Mouse (Mus musculus): ENCODE measurements around the gene Depdc1a. TPM values are rescaled to one million over a fixed set of nuclear protein-coding genes. Genes with fewer than 3 reads are reported as not detected.
"Not testable (repeated sequence)": the region's sequence is repeated elsewhere in the genome, so short reads cannot be mapped to it uniquely, and the experiment has no call there.

Gene Depdc1a
- total RNA-seq (2021) = under 1 TPM in 1 of 2 experiments, not detected in 1; 0.22 TPM
- long read RNA-seq, experiment 1 = 0 reads
- long read RNA-seq, experiment 2 = 0 reads

DNA sequence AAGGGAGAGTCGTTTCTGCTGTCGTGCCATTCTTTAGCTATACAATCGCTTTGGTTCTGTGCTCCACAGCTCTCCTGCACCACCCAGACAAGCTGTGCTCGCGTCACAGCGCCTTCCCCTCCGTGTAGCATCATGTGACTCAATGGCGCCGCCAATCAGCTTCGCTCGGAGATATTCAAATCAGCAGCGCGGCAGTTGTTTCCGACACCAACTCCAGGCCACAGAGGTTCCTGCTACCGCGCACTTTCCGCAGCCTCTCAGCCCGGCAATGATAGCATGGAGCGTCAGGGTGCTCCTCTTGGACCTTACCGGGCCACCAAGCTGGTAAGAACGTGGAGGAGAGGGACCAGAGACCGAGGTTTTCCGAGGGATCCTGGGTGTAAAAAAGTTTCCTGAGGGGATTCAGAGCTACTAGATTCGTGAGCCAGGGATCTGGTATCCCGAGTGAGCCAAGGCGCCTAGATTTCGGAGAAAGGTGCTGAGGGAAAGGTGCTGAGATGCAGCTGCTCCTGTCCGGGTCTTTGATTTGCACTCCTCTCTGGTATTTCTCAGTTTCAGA is at the start of gene Depdc1a:
Gene Depdc1a (plus strand): TSS at position 191 of the 559 bp plus-strand sequence.
- DNase-seq = peak; percentile 89 to 93

DNA sequence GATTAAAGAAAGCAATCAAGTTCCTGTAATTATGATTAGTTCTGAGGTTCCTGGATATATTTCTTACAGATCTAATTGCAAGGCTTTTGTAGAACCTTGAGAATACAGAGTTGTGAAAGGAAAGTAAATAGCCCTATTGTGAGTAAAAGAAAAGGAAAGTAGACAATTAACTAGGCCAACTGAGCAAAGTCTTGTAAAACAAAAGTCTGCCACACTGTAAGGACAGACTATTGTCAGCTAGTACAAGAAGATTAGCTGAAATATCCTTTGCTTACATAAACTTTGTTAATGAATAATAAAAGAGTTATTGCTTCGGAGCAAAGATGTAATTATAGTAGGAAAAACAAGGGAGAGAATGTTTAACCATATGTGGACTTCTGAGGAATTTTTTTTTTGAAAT is 25.2 kb upstream of the Depdc1a start:
- DNase-seq = no peak

DNA sequence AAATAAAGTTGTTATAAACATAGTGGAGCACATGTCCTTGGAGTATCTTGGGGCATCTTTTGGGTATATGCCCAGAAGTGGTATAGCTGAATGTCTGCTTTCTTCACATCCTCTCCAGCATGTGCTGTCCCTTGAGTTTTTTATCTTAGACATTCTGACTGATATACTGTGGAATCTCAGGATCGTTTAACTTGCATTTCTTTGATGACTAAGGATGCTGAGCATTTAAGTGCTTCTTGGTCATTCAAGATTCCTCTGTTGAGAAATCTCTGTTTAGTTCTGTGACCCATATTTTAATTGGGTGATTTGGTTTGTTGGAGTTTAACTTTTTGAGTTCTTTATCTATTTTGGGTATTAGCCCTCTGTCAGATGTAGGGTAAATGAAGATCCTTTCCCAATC is 19.8 kb upstream of the Depdc1a start:
- no peak for DNase-seq

DNA sequence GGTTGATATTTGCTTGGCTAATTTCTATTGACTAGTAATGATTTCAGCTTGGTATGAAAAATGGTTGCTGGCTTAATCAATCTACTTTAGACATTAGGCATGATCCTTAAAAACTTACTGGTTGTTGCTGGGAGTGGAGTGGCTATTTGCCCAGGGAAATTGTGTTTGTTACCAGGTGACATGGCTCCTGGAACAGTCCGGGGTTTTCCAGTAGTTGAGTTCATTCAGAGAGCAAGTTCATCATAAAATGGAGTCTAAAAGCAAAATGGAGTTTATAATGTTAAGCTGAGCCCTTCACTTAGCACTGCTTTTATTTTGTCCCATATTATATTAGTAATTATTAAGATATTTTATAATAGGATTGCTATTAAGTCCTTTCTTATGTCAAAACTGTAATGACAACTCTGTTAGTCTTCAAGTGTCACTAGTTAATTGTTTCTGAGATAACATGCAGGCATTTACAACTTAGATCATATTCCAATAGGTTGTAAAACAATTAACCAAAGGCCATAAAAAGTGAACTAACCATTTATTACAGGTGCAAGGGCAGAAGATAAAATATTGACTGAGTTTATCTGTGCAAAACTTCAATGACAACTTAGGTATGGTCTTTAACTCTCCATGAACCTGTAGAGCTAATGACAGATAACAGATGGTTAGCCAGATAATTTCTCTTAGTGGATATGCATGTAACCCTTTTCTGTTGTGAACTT is 17.8 kb upstream of the Depdc1a start:
- DNase-seq = no peak

DNA sequence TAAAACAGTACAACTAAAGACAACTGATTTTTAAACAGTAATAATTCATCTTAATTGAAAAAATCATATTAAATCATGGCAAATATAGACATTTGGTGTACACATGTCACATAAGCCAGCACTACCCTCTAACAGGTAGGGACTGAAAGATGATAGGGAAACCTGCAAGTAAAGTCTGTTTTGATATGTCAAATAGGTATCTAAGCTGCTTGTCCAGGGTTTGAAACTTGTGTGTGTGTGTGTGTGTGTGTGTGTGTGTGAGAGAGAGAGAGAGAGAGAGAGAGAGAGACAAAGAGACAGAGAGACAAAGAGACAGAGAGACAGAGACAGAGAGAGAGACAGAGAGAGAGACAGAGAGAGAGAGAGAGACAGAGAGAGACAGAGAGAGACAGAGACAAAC is 524 bp upstream of the Depdc1a start:
- DNase-seq = not testable (repeated sequence)

DNA sequence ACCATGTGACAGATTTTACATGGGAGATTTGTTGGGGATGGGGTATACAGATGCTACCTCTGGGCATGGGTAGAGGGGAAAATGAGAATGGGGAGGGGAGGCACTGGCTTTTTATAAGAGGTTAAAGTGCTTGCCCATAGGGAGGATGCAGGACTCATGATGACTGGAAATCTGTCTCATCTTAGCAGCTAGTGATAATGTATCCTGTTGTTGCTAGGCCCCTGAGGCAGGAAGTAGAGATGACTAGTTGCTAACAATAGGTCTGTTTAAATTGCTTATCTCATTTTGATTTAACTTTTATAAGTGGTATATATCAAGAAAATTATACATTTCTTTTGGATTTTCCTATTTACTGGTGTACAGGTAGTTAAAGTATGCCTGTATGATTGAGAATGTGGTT is 13.7 kb downstream of the Depdc1a start:
- DNase-seq = no peak

DNA sequence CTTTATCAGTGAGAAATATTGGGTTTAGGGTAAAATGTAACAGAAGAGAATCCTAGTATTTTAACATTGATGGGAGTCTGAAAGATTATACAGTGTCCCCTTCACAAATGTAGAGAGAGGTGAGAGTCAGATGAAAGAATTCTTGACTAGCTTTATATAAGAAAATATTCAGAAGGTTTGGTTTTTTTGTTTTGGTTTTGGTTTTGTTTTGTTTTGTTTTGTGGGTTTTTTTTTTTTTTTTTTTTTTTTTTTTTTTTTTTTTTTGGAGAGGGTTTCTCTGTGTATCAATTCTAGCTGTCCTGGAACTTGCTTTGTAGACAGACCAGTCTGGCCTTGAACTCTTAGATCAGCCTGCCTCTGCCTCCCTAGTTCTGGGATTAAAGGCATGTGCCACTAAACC is 33.3 kb downstream of the Depdc1a start:
- no peak for DNase-seq

DNA sequence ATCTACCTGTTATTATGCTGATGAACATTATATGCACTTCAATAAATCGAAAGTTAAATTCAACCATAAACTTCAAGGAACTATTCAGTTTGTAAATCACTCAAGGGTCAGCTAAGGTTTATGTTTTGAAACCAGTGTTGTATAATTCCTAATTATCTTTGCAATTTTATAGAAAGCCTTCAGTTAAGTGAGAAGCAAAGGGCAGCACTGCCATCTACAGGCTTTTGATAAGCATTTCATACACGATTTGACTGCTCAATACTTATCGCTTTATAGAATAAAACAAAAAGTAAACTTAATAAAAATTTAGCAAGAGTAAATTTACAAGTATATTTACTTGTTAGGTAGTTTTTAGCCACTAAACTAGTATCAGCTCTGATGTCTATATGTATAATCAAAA is 53.1 kb downstream of the Depdc1a start:
- no peak for DNase-seq

DNA sequence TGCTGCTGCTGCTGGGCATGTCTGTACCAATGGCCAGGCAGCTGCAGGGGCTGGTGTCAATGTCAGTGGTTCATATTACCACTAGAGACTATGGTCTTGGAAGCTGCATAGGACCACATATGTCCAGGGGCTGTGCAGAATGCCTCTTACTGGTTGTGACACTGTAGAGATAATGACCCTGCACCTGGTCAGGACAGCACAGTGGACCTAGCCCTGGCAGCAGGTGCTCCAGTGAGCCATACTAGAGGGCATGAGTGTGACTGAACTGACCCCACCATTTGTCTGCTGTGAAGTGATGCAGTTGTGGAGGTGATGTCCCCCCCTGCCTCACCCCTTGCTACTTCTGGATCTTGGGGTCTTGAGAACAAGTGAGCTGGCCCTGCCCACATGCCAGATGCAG is 55.0 kb downstream of the Depdc1a start:
- no peak for DNase-seq

Other genes with a start within 250 kb of the Depdc1a start
- gene Rpe65, start 103.7 kb downstream of the Depdc1a start, total RNA-seq (2021) = not detected

All from heart, adult 18-20 months (tissue).